In the genomic region with DNA sequence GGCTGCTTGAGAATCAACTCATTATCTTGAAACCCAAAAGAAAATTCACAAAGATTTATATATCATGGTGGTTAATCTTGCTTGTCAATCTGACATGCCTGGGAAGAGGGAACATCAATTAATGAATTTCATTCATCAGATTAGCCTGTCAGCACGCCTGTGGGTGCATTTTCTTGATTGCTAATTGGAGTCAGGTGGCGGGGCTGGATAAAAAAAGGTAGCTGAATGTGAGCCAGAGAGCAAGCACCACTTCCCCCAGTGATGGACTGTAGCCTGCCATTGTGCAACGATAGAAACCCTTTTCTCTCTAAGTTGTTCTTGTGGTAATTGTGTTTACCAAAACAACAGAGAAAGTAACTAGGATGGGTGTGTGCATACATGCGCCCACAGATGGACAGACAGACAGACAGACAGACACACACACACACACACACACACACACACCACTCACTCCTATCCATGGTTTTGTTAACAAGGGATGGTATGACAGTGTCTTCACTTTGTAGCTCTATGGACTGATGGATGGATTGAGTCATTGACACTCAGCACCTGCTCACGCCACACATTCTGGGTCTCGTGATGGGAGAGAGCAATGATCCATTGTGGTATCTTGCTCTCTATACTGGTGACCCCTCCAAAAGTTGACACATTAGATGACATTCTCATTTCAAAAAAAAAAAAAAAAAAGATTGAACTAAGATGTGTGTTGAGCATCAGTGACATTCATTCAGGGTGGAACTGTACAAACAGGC, we compare ENCODE assay signal across 21 mouse cellular contexts. TPM values are rescaled to one million over a fixed set of nuclear protein-coding genes. Genes with fewer than 3 reads are reported as not detected.
DNase-seq lines count a peak whose midpoint lies in the region; ATAC-seq and TF ChIP-seq lines count a peak whose summit lies in the region.
"Had no signal": no experiment of that assay in that cellular context is flagged by ENCODE, and none has a peak within 500 bp of the region (broad histone marks: within the 10 kb centered on the region; RNA-seq: fewer than 3 reads in every experiment).

No protein-coding gene starts in this region.

- H3K79me3 ChIP-seq in C2C12 (ENCODE audit: low read depth) = no peaks in the 10 kb centered on the region

- H3K9ac ChIP-seq in forebrain, embryonic 15.5 days (replicated peaks) = no peak overlapping the region
- H3K9ac ChIP-seq in liver, embryonic 12.5 days = no peak overlapping the region
- H3K9ac ChIP-seq: embryonic facial prominence, embryonic 13.5 days; heart, embryonic 15.5 days; kidney, embryonic 15.5 days; limb, embryonic 15.5 days had no signal

- no peak overlapping the region for H3K4me2 ChIP-seq in forebrain, embryonic 15.5 days (replicated peaks)
- H3K4me2 ChIP-seq in liver, embryonic 12.5 days = no peak overlapping the region
- H3K4me2 ChIP-seq: embryonic facial prominence, embryonic 13.5 days; heart, embryonic 15.5 days; kidney, embryonic 15.5 days; limb, embryonic 15.5 days had no signal

- no peak for TF ChIP-seq CTCF in cerebellum, adult 2 months (IDR thresholded peaks at IDR 0.05; ENCODE audit: borderline replicate concordance, insufficient read depth, low read depth, low read length)
- no peak for TF ChIP-seq CTCF in C2C12 (IDR thresholded peaks at IDR 0.05; ENCODE audit: control insufficient read depth, insufficient read depth, insufficient read length)

- H3K4me1 ChIP-seq in cerebellum, adult 2 months (ENCODE audit: control insufficient read depth, insufficient read depth, low read length) = no peaks in the 10 kb centered on the region
- peaks cover 31% of the 10 kb centered on the region for H3K4me1 ChIP-seq in forebrain, embryonic 15.5 days
- H3K4me1 ChIP-seq in liver, embryonic 12.5 days = no peaks in the 10 kb centered on the region
- H3K4me1 ChIP-seq: heart, embryonic 15.5 days; kidney, embryonic 15.5 days had no signal

- peak; percentile 27; the same call in 1 of the 2 replicates for ATAC-seq in forebrain, embryonic 15.5 days (replicated peaks)
- ATAC-seq in liver, embryonic 12.5 days = no peak
- ATAC-seq: intestine, embryonic 16.5 days had no signal

- TF ChIP-seq POLR2A in cerebellum, adult 2 months (IDR thresholded peaks at IDR 0.05; ENCODE audit: borderline replicate concordance, insufficient read depth, low read length) = no peak

- H3K79me2 ChIP-seq in C2C12 (ENCODE audit: control insufficient read depth, insufficient read depth) = no peaks in the 10 kb centered on the region

- H3K27ac ChIP-seq in cerebellum, adult 2 months (ENCODE audit: insufficient read depth, low read length) = no peak overlapping the region
- peak overlapping the region; percentile 75 for H3K27ac ChIP-seq in forebrain, embryonic 15.5 days (replicated peaks)
- no peak overlapping the region for H3K27ac ChIP-seq in liver, embryonic 12.5 days
- H3K27ac ChIP-seq: embryonic facial prominence, embryonic 13.5 days; heart, adult 2 months; heart, embryonic 15.5 days; kidney, embryonic 15.5 days; limb, embryonic 15.5 days; stomach, postnatal 0 days had no signal

- 66% methylated on average over 6 of the region's 6 CpGs for WGBS in cerebellum, adult 2 months
- 24% methylated on average over 6 of the region's 6 CpGs for whole genome bisulfite sequencing in forebrain, embryonic 15.5 days
- WGBS in liver, embryonic 12.5 days (ENCODE audit: insufficient replicate concordance) = 68% methylated on average over 6 of the region's 6 CpGs

- no peaks in the 10 kb centered on the region for H3K27me3 ChIP-seq in cerebellum, adult 2 months (ENCODE audit: control insufficient read depth, insufficient read depth, low read length)
- no peaks in the 10 kb centered on the region for H3K27me3 ChIP-seq in C2C12 (ENCODE audit: control insufficient read depth, insufficient read depth, insufficient read length)
- H3K27me3 ChIP-seq in forebrain, embryonic 15.5 days = no peaks in the 10 kb centered on the region
- no peaks in the 10 kb centered on the region for H3K27me3 ChIP-seq in liver, embryonic 12.5 days (replicated peaks)
- H3K27me3 ChIP-seq: embryonic facial prominence, embryonic 13.5 days; heart, embryonic 15.5 days; kidney, embryonic 15.5 days; limb, embryonic 15.5 days had no signal

- no peak overlapping the region for H3ac ChIP-seq in C2C12 (ENCODE audit: control insufficient read depth, insufficient read length, low read depth)

- no peaks in the 10 kb centered on the region for H3K9me3 ChIP-seq in forebrain, embryonic 15.5 days
- H3K9me3 ChIP-seq in liver, embryonic 12.5 days (replicated peaks) = no peaks in the 10 kb centered on the region
- H3K9me3 ChIP-seq: heart, embryonic 15.5 days; kidney, embryonic 15.5 days; limb, embryonic 15.5 days had no signal

- intact Hi-C loops in left cerebral cortex, postnatal 4 days (cut with DNase I) = no loop called here

- H3K36me3 ChIP-seq in C2C12 (ENCODE audit: control insufficient read depth, insufficient read depth) = no peaks in the 10 kb centered on the region
- H3K36me3 ChIP-seq in forebrain, embryonic 15.5 days = no peaks in the 10 kb centered on the region
- H3K36me3 ChIP-seq in liver, embryonic 12.5 days = no peaks in the 10 kb centered on the region
- H3K36me3 ChIP-seq: embryonic facial prominence, embryonic 13.5 days; G1E; heart, embryonic 15.5 days; kidney, embryonic 15.5 days; limb, embryonic 15.5 days had no signal

- no peak overlapping the region for H3K4me3 ChIP-seq in cerebellum, adult 2 months (replicated peaks; ENCODE audit: insufficient read depth, low read depth, low read length)
- H3K4me3 ChIP-seq in C2C12 (ENCODE audit: insufficient read depth, poor library complexity, severe bottlenecking) = no peak overlapping the region
- no peak overlapping the region for H3K4me3 ChIP-seq in forebrain, embryonic 15.5 days
- H3K4me3 ChIP-seq in liver, embryonic 12.5 days = no peak overlapping the region
- H3K4me3 ChIP-seq: embryonic facial prominence, embryonic 13.5 days; heart, adult 2 months; heart, embryonic 15.5 days; kidney, embryonic 15.5 days; limb, embryonic 15.5 days had no signal

- peak; percentile 23 to 45 for DNase-seq in cerebellum, postnatal 14 days
- no peak for DNase-seq in cerebellum, adult 2 months
- peak; percentile 21 for DNase-seq in left cerebral cortex, postnatal 4 days
- DNase-seq in left cerebral cortex, adult 18-20 months (ENCODE audit: low spot score in 2 of 2) = no peak
- no peak for DNase-seq in testis, postnatal 14 days (ENCODE audit: low spot score)
- DNase-seq: cerebellum, adult 9-10 months; gastrocnemius, postnatal 14 days; heart, adult 2 months; heart, postnatal 4 days; layer of hippocampus, postnatal 36 days; lung, postnatal 10 days had no signal

TF ChIP-seq in C2C12, 6 proteins besides CTCF, POLR2A, EP300 and RAD21:
- TF ChIP-seq CEBPB (IDR thresholded peaks at IDR 0.05; ENCODE audit: low read depth) = no peak
- no peak for TF ChIP-seq MYOG (IDR thresholded peaks at IDR 0.05; ENCODE audit: control insufficient read depth, extremely low read depth, insufficient read length)
- peak; percentile 83 for TF ChIP-seq MYOD1 (IDR thresholded peaks at IDR 0.05; ENCODE audit: control insufficient read depth, insufficient read length, low read depth)
- TF ChIP-seq USF1 (IDR thresholded peaks at IDR 0.05; ENCODE audit: low read depth) = no peak
- TF ChIP-seq MAX (IDR thresholded peaks at IDR 0.05) = no peak
- no peak for TF ChIP-seq FOSL1 (IDR thresholded peaks at IDR 0.05; ENCODE audit: insufficient read depth, low read length, poor library complexity, severe bottlenecking)
TF ChIP-seq in C2C12: peak in this region for 1.

RNA-seq across cellular contexts. Expression of a gene that starts 59.1 kb away (rescaled TPM):
- polyA plus RNA-seq in cerebellum, adult 2 months (2012; rRNA removed) = 0.72 and 0.90 TPM in 2 replicates
- total RNA-seq in left cerebral cortex, postnatal 4 days (2021) = 1 to 10 TPM; 2.8 to 3.7 TPM
- 1 to 10 TPM; 1.9 to 2.0 TPM for total RNA-seq in left cerebral cortex, adult 18-20 months (2021)
- polyA plus RNA-seq in C2C12 (2012; fragmentation: generic; extraction: Trizol) = 5.1 TPM
- 0.33 and 0.50 TPM in 2 replicates for polyA plus RNA-seq in forebrain, embryonic 15.5 days (2015; fragmentation: Nextera tagmentation; extraction: Ambion mirVana)
- polyA plus RNA-seq in liver, embryonic 12.5 days (2016; fragmentation: Nextera tagmentation; extraction: Ambion mirVana) = 0.25 and 0.62 TPM in 2 replicates
- polyA plus RNA-seq: G1E had no signal

Comparison
In these comparisons a context has a peak if more than half of its experiments do, and no peak if none do; other contexts are left out.
1. DNase-seq: peak in cerebellum, postnatal 14 days (2 of 2) and left cerebral cortex, postnatal 4 days (single experiment); none in cerebellum, adult 2 months (0 of 2), left cerebral cortex, adult 18-20 months (0 of 2) and testis, postnatal 14 days (single experiment).